ENCODE assay signal across 7 mouse cellular contexts in the genomic region with DNA sequence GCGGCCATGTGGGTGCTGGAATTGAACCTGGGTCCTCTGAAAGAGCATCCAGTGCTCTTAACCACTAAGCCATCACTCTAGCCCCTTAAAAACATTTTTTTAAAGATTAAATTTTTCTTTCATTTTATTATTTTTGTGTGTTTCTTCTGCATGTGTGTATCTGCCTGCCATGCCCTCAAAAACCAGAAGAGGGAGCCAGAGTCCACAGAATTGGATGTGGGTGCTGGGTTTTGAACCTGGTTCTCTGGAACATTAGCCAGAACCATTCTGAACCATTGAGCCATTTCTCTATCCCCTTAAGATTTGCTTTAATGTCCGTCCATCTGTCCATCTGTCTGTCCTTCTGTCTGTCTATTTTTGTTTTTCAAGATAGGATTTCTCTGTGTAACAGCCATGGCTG. TPM values are rescaled to one million over a fixed set of nuclear protein-coding genes. Genes with fewer than 3 reads are reported as not detected.
DNase-seq lines count a peak whose midpoint lies in the region; ATAC-seq and TF ChIP-seq lines count a peak whose summit lies in the region.

No protein-coding gene starts in this region.

- no peak for ATAC-seq in hindbrain, embryonic 14.5 days (ENCODE audit: low FRiP score)
- ATAC-seq in hindbrain, embryonic 16.5 days = no peak

- TF ChIP-seq RAD21 in MEL (IDR thresholded peaks at IDR 0.05; ENCODE audit: low read depth, low read length) = peak; percentile 99

- no peak for TF ChIP-seq EP300 in MEL (IDR thresholded peaks at IDR 0.05; ENCODE audit: low read depth in 1 of 2, low read length in 2 of 2)

- no peaks in the 10 kb centered on the region for H3K9me3 ChIP-seq in hindbrain, embryonic 14.5 days (ENCODE audit: control insufficient read depth, low read length)
- no peaks in the 10 kb centered on the region for H3K9me3 ChIP-seq in hindbrain, embryonic 16.5 days (ENCODE audit: control insufficient read depth, low read length)
- H3K9me3 ChIP-seq in MEL (replicated peaks; ENCODE audit: insufficient read depth, low read length) = no peaks in the 10 kb centered on the region

- peak; percentile 81 to 96 (median 82) for TF ChIP-seq CTCF in MEL (IDR thresholded peaks at IDR 0.05 in 2 of 3, conservative IDR thresholded peaks at IDR 0.05 in 1 of 3; ENCODE audit: control insufficient read depth in 1 of 3, insufficient read depth in 1 of 3, low read depth in 2 of 3, low read length in 3 of 3, poor library complexity in 1 of 3, severe bottlenecking in 1 of 3)
- 0 out of 2 replicates have a peak, but pooled peaks have one; percentile 11 for TF ChIP-seq CTCF in embryonic fibroblast, embryonic 13.5 days (IDR thresholded peaks at IDR 0.05; ENCODE audit: borderline replicate concordance, insufficient read depth, low read length)

- H3K4me1 ChIP-seq in hindbrain, embryonic 14.5 days (replicated peaks; ENCODE audit: control insufficient read depth, insufficient read depth, low read length) = no peaks in the 10 kb centered on the region
- H3K4me1 ChIP-seq in hindbrain, embryonic 16.5 days (ENCODE audit: control insufficient read depth, insufficient read depth, low read depth, low read length) = no peaks in the 10 kb centered on the region
- H3K4me1 ChIP-seq in MEL (ENCODE audit: control insufficient read depth in 1 of 2, insufficient read depth in 2 of 2, low read length in 2 of 2) = peaks cover 4 to 14% of the 10 kb centered on the region in 2 experiments
- H3K4me1 ChIP-seq in embryonic fibroblast, embryonic 13.5 days (ENCODE audit: control insufficient read depth, insufficient read depth, low read length) = no peaks in the 10 kb centered on the region

- peaks cover 21% of the 10 kb centered on the region for H3K36me3 ChIP-seq in hindbrain, embryonic 14.5 days (replicated peaks; ENCODE audit: control insufficient read depth, insufficient read depth)
- H3K36me3 ChIP-seq in hindbrain, embryonic 16.5 days (ENCODE audit: control insufficient read depth, insufficient read depth, low read length) = peaks cover 3% of the 10 kb centered on the region; the same call in 1 of the 2 replicates
- H3K36me3 ChIP-seq in MEL (ENCODE audit: control insufficient read depth in 1 of 2, insufficient read depth in 2 of 2, low read length in 2 of 2) = peaks cover 0 to 12% of the 10 kb centered on the region in 2 experiments; a peak in 2 of 4 replicates

- H3K9ac ChIP-seq in hindbrain, embryonic 14.5 days = no peak overlapping the region
- no peak overlapping the region for H3K9ac ChIP-seq in hindbrain, embryonic 16.5 days (ENCODE audit: low read depth, low read length)
- H3K9ac ChIP-seq in MEL (ENCODE audit: control insufficient read depth, low read depth, low read length, poor library complexity, severe bottlenecking) = no peak overlapping the region

- no peaks in the 10 kb centered on the region for H3K27me3 ChIP-seq in hindbrain, embryonic 14.5 days (ENCODE audit: control insufficient read depth, insufficient read depth, low read length)
- no peaks in the 10 kb centered on the region for H3K27me3 ChIP-seq in hindbrain, embryonic 16.5 days (replicated peaks; ENCODE audit: control insufficient read depth, insufficient read depth, low read length)
- H3K27me3 ChIP-seq in MEL (ENCODE audit: control insufficient read depth in 1 of 2, insufficient read depth in 2 of 2, low read length in 2 of 2) = no peaks in the 10 kb centered on the region

- H3K79me2 ChIP-seq in MEL (ENCODE audit: control insufficient read depth, insufficient read depth, low read length, poor library complexity) = no peaks in the 10 kb centered on the region

- peak; percentile 45 for DNase-seq in hindbrain, embryonic 14.5 days (ENCODE audit: low spot score)
- peak; percentile 61 for DNase-seq in CD4-positive helper T cell, adult 2 months (ENCODE audit: low read depth, low spot score)
- DNase-seq in MEL (ENCODE audit: low read depth, low spot score) = peak; percentile 66
- DNase-seq in lung, postnatal 4 days = peak; percentile 22 to 64
- no peak for DNase-seq in urinary bladder, adult 18-20 months (ENCODE audit: low spot score in 2 of 2)

- WGBS in hindbrain, embryonic 14.5 days = 58% methylated on average over 2 of the region's 2 CpGs
- 59% methylated on average over 2 of the region's 2 CpGs for WGBS in hindbrain, embryonic 16.5 days

- H3K4me2 ChIP-seq in hindbrain, embryonic 14.5 days (replicated peaks) = no peak overlapping the region
- H3K4me2 ChIP-seq in hindbrain, embryonic 16.5 days (ENCODE audit: low read length) = no peak overlapping the region

- H3K27ac ChIP-seq in hindbrain, embryonic 14.5 days = no peak overlapping the region
- no peak overlapping the region for H3K27ac ChIP-seq in hindbrain, embryonic 16.5 days (ENCODE audit: low read depth, low read length)
- no peak overlapping the region for H3K27ac ChIP-seq in MEL (ENCODE audit: control insufficient read depth, low read depth, low read length)
- no peak overlapping the region for H3K27ac ChIP-seq in embryonic fibroblast, embryonic 13.5 days (ENCODE audit: insufficient read depth, low read length)

- no peak overlapping the region for H3K4me3 ChIP-seq in hindbrain, embryonic 14.5 days (replicated peaks; ENCODE audit: low read length)
- H3K4me3 ChIP-seq in hindbrain, embryonic 16.5 days (ENCODE audit: low read length) = no peak overlapping the region
- H3K4me3 ChIP-seq in MEL (ENCODE audit: control insufficient read depth in 1 of 2, insufficient read depth in 1 of 2, low read depth in 2 of 2, low read length in 2 of 2) = no peak overlapping the region
- no peak overlapping the region for H3K4me3 ChIP-seq in embryonic fibroblast, embryonic 13.5 days (ENCODE audit: insufficient read depth, low read length)

- no peak for TF ChIP-seq POLR2A in MEL (IDR thresholded peaks at IDR 0.05; ENCODE audit: control insufficient read depth in 1 of 2, insufficient read depth in 1 of 2, low read depth in 1 of 2, low read length in 2 of 2, poor library complexity in 1 of 2)
- TF ChIP-seq POLR2A in embryonic fibroblast, embryonic 13.5 days (IDR thresholded peaks at IDR 0.05; ENCODE audit: low read depth, low read length) = no peak

TF ChIP-seq in MEL, 35 proteins besides CTCF, POLR2A, EP300 and RAD21 (continues in another document):
- TF ChIP-seq ZC3H11A (IDR thresholded peaks at IDR 0.05; ENCODE audit: low read depth, low read length) (peak; percentile 83), SMC3 (IDR thresholded peaks at IDR 0.05; ENCODE audit: low read depth, low read length) (peak; percentile 85), KAT2A (conservative IDR thresholded peaks at IDR 0.05; ENCODE audit: low read depth, low read length) (no peak), MAX (IDR thresholded peaks at IDR 0.05; ENCODE audit: low read length) (no peak), TCF12 (IDR thresholded peaks at IDR 0.05; ENCODE audit: low read depth, low read length) (no peak), ZNF384 (IDR thresholded peaks at IDR 0.05; ENCODE audit: low read depth, low read length) (no peak), TBP (IDR thresholded peaks at IDR 0.05; ENCODE audit: low read depth, low read length) (no peak), CHD2 (IDR thresholded peaks at IDR 0.05; ENCODE audit: low read length) (no peak), CHD1 (IDR thresholded peaks at IDR 0.05; ENCODE audit: low read depth, low read length) (no peak)

RNA-seq across cellular contexts. Expression of a gene that starts 11.6 kb away (rescaled TPM):
- polyA plus RNA-seq in hindbrain, embryonic 14.5 days (2014; fragmentation: Nextera tagmentation; extraction: Ambion mirVana) = 22.5 and 23.9 TPM in 2 replicates
- polyA plus RNA-seq in hindbrain, embryonic 16.5 days (2015; fragmentation: Nextera tagmentation; extraction: Ambion mirVana) = 31.3 and 31.9 TPM in 2 replicates
- total RNA-seq in MEL (2012; rRNA removed) = 3.2 and 5.1 TPM in 2 replicates
- polyA plus RNA-seq in MEL (2012; ENCODE audit: insufficient read depth in 1 of 2, insufficient read length in 2 of 2, low read depth in 1 of 2, low replicate concordance in 2 of 2, missing spikeins in 1 of 2) = 1 to 10 TPM in 1 of 2 experiments, not detected in 1; 6.4 TPM
- 6.0 and 7.1 TPM in 2 replicates for polyA plus RNA-seq in embryonic fibroblast, embryonic 13.5 days (2011; ENCODE audit: insufficient read length, low read depth, missing spikeins)

RNA-seq across cellular contexts. Expression of a gene that starts 17.4 kb away (rescaled TPM):
- 0.23 TPM in 1 of 2 replicates, not detected in the other for polyA plus RNA-seq in hindbrain, embryonic 14.5 days (2014; fragmentation: Nextera tagmentation; extraction: Ambion mirVana)
- not detected in 2 replicates for polyA plus RNA-seq in hindbrain, embryonic 16.5 days (2015; fragmentation: Nextera tagmentation; extraction: Ambion mirVana)
- 0.12 TPM in 1 of 2 replicates, not detected in the other for total RNA-seq in MEL (2012; rRNA removed)
- under 1 TPM in 1 of 2 experiments, not detected in 1; 0.19 TPM for polyA plus RNA-seq in MEL (2012; ENCODE audit: insufficient read depth in 1 of 2, insufficient read length in 2 of 2, low read depth in 1 of 2, low replicate concordance in 2 of 2, missing spikeins in 1 of 2)
- polyA plus RNA-seq in embryonic fibroblast, embryonic 13.5 days (2011; ENCODE audit: insufficient read length, low read depth, missing spikeins) = 1.7 and 1.9 TPM in 2 replicates

RNA-seq across cellular contexts. Expression of a gene that starts 35.2 kb away (rescaled TPM):
- polyA plus RNA-seq in hindbrain, embryonic 14.5 days (2014; fragmentation: Nextera tagmentation; extraction: Ambion mirVana) = 57.9 and 60.9 TPM in 2 replicates
- polyA plus RNA-seq in hindbrain, embryonic 16.5 days (2015; fragmentation: Nextera tagmentation; extraction: Ambion mirVana) = 83.2 and 87.5 TPM in 2 replicates
- total RNA-seq in MEL (2012; rRNA removed) = 38.3 and 41.0 TPM in 2 replicates
- polyA plus RNA-seq in MEL (2012; ENCODE audit: insufficient read depth in 1 of 2, insufficient read length in 2 of 2, low read depth in 1 of 2, low replicate concordance in 2 of 2, missing spikeins in 1 of 2) = 10 to 100 TPM in 1 of 2 experiments, not detected in 1; 71.7 TPM
- 230 and 252 TPM in 2 replicates for polyA plus RNA-seq in embryonic fibroblast, embryonic 13.5 days (2011; ENCODE audit: insufficient read length, low read depth, missing spikeins)

RNA-seq across cellular contexts. Expression of a gene that starts 49.8 kb away (rescaled TPM):
- 1.3 and 3.0 TPM in 2 replicates for polyA plus RNA-seq in hindbrain, embryonic 14.5 days (2014; fragmentation: Nextera tagmentation; extraction: Ambion mirVana)
- polyA plus RNA-seq in hindbrain, embryonic 16.5 days (2015; fragmentation: Nextera tagmentation; extraction: Ambion mirVana) = 1.5 and 1.7 TPM in 2 replicates
- 0.78 and 1.2 TPM in 2 replicates for total RNA-seq in MEL (2012; rRNA removed)
- polyA plus RNA-seq in MEL (2012; ENCODE audit: insufficient read depth in 1 of 2, insufficient read length in 2 of 2, low read depth in 1 of 2, low replicate concordance in 2 of 2, missing spikeins in 1 of 2) = 1 to 10 TPM in 1 of 2 experiments, not detected in 1; 2.6 TPM
- polyA plus RNA-seq in embryonic fibroblast, embryonic 13.5 days (2011; ENCODE audit: insufficient read length, low read depth, missing spikeins) = 48.8 and 70.7 TPM in 2 replicates

RNA-seq across cellular contexts. Expression of a gene that starts 56.3 kb away (rescaled TPM):
- polyA plus RNA-seq in hindbrain, embryonic 14.5 days (2014; fragmentation: Nextera tagmentation; extraction: Ambion mirVana) = 9.7 and 16.2 TPM in 2 replicates
- polyA plus RNA-seq in hindbrain, embryonic 16.5 days (2015; fragmentation: Nextera tagmentation; extraction: Ambion mirVana) = 13.6 and 14.2 TPM in 2 replicates
- 8.9 and 10.0 TPM in 2 replicates for total RNA-seq in MEL (2012; rRNA removed)
- 10 to 100 TPM in 1 of 2 experiments, not detected in 1; 17.0 TPM for polyA plus RNA-seq in MEL (2012; ENCODE audit: insufficient read depth in 1 of 2, insufficient read length in 2 of 2, low read depth in 1 of 2, low replicate concordance in 2 of 2, missing spikeins in 1 of 2)
- 8.2 and 12.8 TPM in 2 replicates for polyA plus RNA-seq in embryonic fibroblast, embryonic 13.5 days (2011; ENCODE audit: insufficient read length, low read depth, missing spikeins)

Comparison
In these comparisons a context has a peak if more than half of its experiments do, and no peak if none do; other contexts are left out.
1. DNase-seq: peak in hindbrain, embryonic 14.5 days (single experiment), CD4-positive helper T cell, adult 2 months (single experiment), MEL (single experiment) and lung, postnatal 4 days (2 of 2); none in urinary bladder, adult 18-20 months (0 of 2).